Mouse (Mus musculus) forebrain, embryonic 16.5 days (tissue): Measurements from ENCODE around the gene Ptgir. TPM values are rescaled to one million over a fixed set of nuclear protein-coding genes. Genes with fewer than 3 reads are reported as not detected.
A peak's percentile ranks its signal among the peaks of the same experiment; 100 is the strongest.

Experiments used
- ATAC-seq: fragments of 200-750 bp; cut with Nextera tagmentation; 2 replicates; pipeline ENCODE4 v1.8.0; 2017; ENCODE audit warnings: mild to moderate bottlenecking, moderate library complexity
- H3K27ac ChIP-seq: fragments of 300-500 bp; sonication (generic); 2 replicates; pipeline ENCODE4 v1.5.1; 2014; ENCODE audit warnings: low read length, control low read depth
- H3K27me3 ChIP-seq: fragments of 300-500 bp; sonication (generic); replicated peaks from 2 replicates; pipeline ENCODE4 v1.6.1; 2014; ENCODE audit warnings: low read length; ENCODE audit not compliant: control insufficient read depth, insufficient read depth
- H3K36me3 ChIP-seq: fragments of 300-500 bp; sonication (generic); 2 replicates; pipeline ENCODE4 v1.6.1; 2014; ENCODE audit not compliant: control insufficient read depth, insufficient read depth
- H3K4me1 ChIP-seq: fragments of 300-500 bp; sonication (generic); replicated peaks from 2 replicates; pipeline ENCODE4 v1.6.1; 2014; ENCODE audit warnings: low read length; ENCODE audit not compliant: control insufficient read depth, insufficient read depth
- H3K4me2 ChIP-seq: fragments of 300-500 bp; sonication (generic); 2 replicates; pipeline ENCODE4 v1.6.1; 2014; ENCODE audit warnings: mild to moderate bottlenecking, low read length, control low read depth
- H3K4me3 ChIP-seq: fragments of 300-500 bp; sonication (generic); replicated peaks from 2 replicates; pipeline ENCODE4 v1.5.1; 2014; ENCODE audit warnings: mild to moderate bottlenecking, low read length, control low read depth
- H3K9ac ChIP-seq: fragments of 300-500 bp; sonication (generic); replicated peaks from 2 replicates; pipeline ENCODE4 v1.6.1; 2014; ENCODE audit warnings: low read depth, low read length, control low read depth
- H3K9me3 ChIP-seq: fragments of 300-500 bp; sonication (generic); 2 replicates; pipeline ENCODE4 v1.6.1; 2016; ENCODE audit warnings: low read length; ENCODE audit not compliant: control insufficient read depth
- WGBS: fragments of 180-500 bp; shearing (Covaris S2); extraction: QIAGEN DNeasy Blood & Tissue Kit; methylation state at CpG from one replicate; pipeline ENCODE4 v1.1.7; 2014; 5-methylcytosine and 5-hydroxymethylcytosine counted together
- polyA plus RNA-seq: library from polyadenylated mRNA; unstranded; fragments of >200 nt; fragmentation: Nextera tagmentation; extraction: Ambion mirVana; gene quantifications from 2 replicates; pipeline ENCODE4 v1.2.1, GENCODE M21; 2015

The Ptgir gene
- polyA plus RNA-seq, 1 experiment from 2014 or later, result 0.15 TPM

- WGBS, result under 1% methylated on average over 33 of the region's 33 CpGs
- H3K4me1 ChIP-seq, result peaks cover 28% of the 10 kb centered on the region
- no peaks in the 10 kb centered on the region for H3K9me3 ChIP-seq
- H3K36me3 ChIP-seq, result no peaks in the 10 kb centered on the region
- no peaks in the 10 kb centered on the region for H3K27me3 ChIP-seq
- H3K4me2 ChIP-seq, result peak overlapping the region; percentile 88
- H3K4me3 ChIP-seq, result peak overlapping the region; percentile 86
- peak overlapping the region; percentile 86 for H3K9ac ChIP-seq
- peak; percentile 95 for ATAC-seq
- peak overlapping the region; percentile 90 for H3K27ac ChIP-seq
These were observed 31.5 kb upstream of the Ptgir start for GRCm38 (mm10) chr7:16874756-16875309.

GRCm38 (mm10) chr7:16875310-16875325, 31.2 kb upstream of the Ptgir start, which contains the start of gene Dact3:
Gene Dact3, plus strand, starts transcription at chr7:16875317.
- Histone ChIP-seq H3K36me3 (no peaks in the 10 kb centered on the region), H3K27ac (peak within 1 kb of the TSS; percentile 90), H3K9me3 (no peaks in the 10 kb centered on the region), H3K4me3 (peak within 1 kb of the TSS; percentile 86), H3K4me2 (peak within 1 kb of the TSS; percentile 88), H3K27me3 (no peaks in the 10 kb centered on the region), H3K9ac (peak within 1 kb of the TSS; percentile 86), H3K4me1 (peaks cover 27% of the 10 kb centered on the region)
- WGBS, result 0% methylated on average over 1 of the region's 1 CpGs
- ATAC-seq, result no peak

GRCm38 (mm10) chr7:16875326-16875725, 31.0 kb upstream of the Ptgir start:
- ATAC-seq, result peak; percentile 49
- H3K9ac ChIP-seq, result peak overlapping the region; percentile 86
- H3K4me2 ChIP-seq, result peak overlapping the region; percentile 88
- H3K4me1 ChIP-seq, result peaks cover 29% of the 10 kb centered on the region
- H3K4me3 ChIP-seq, result peak overlapping the region; percentile 86
- peak overlapping the region; percentile 78 for H3K27ac ChIP-seq
- no peaks in the 10 kb centered on the region for H3K27me3 ChIP-seq
- H3K36me3 ChIP-seq, result no peaks in the 10 kb centered on the region
- no peaks in the 10 kb centered on the region for H3K9me3 ChIP-seq
- WGBS, result under 1% methylated on average over 36 of the region's 42 CpGs

DNA sequence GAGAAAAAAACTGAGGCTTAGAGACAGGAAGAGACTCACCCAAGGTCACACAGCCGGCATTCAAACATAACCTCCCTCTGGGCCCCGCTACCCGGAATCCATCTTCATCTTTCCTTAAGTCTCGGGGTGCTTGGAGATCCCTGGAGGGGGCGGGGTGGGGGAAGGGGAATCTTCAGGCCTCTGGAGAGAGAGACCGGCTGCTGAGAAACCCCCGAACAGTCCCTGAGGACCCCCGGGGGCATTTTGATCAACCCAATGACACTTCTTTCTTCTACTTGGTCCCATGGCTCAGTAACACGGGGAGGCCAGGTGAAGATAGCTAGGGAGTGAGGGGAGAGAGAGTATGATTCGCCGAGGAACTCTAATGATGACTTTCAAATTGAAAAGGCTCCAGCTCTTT, 30.3 kb upstream of the Ptgir start:
- Histone ChIP-seq H3K4me1 (peaks cover 30% of the 10 kb centered on the region), H3K27me3 (no peaks in the 10 kb centered on the region), H3K36me3 (no peaks in the 10 kb centered on the region), H3K4me2 (peak overlapping the region; percentile 88), H3K4me3 (peak overlapping the region; percentile 86), H3K9ac (peak overlapping the region; percentile 86), H3K27ac (no peak overlapping the region), H3K9me3 (no peaks in the 10 kb centered on the region)
- ATAC-seq, result no peak
- WGBS, result 11% methylated on average over 11 of the region's 11 CpGs

- peak overlapping the region; percentile 35 for H3K9ac ChIP-seq
- no peak for ATAC-seq
- H3K27me3 ChIP-seq, result no peaks in the 10 kb centered on the region
- H3K36me3 ChIP-seq, result no peaks in the 10 kb centered on the region
- H3K27ac ChIP-seq, result no peak overlapping the region
- peak overlapping the region; percentile 86 for H3K4me3 ChIP-seq
- H3K9me3 ChIP-seq, result no peaks in the 10 kb centered on the region
- peak overlapping the region; percentile 88 for H3K4me2 ChIP-seq
- H3K4me1 ChIP-seq, result peaks cover 30% of the 10 kb centered on the region
- WGBS, result 10% methylated on average over 13 of the region's 13 CpGs
These were observed 29.7 kb upstream of the Ptgir start for GRCm38 (mm10) chr7:16876608-16877007.

GRCm38 (mm10) chr7:16877717-16878116, 28.6 kb upstream of the Ptgir start:
- no peaks in the 10 kb centered on the region for H3K9me3 ChIP-seq
- H3K9ac ChIP-seq, result no peak overlapping the region
- no peak for ATAC-seq
- H3K27me3 ChIP-seq, result no peaks in the 10 kb centered on the region
- no peak overlapping the region for H3K4me2 ChIP-seq
- H3K36me3 ChIP-seq, result no peaks in the 10 kb centered on the region
- H3K4me3 ChIP-seq, result no peak overlapping the region
- H3K27ac ChIP-seq, result no peak overlapping the region
- 88% methylated on average over 3 of the region's 3 CpGs for WGBS
- peaks cover 27% of the 10 kb centered on the region for H3K4me1 ChIP-seq

GRCm38 (mm10) chr7:16879796-16880547, 26.3 kb upstream of the Ptgir start:
- H3K27ac ChIP-seq, result no peak overlapping the region
- no peak for ATAC-seq

DNA sequence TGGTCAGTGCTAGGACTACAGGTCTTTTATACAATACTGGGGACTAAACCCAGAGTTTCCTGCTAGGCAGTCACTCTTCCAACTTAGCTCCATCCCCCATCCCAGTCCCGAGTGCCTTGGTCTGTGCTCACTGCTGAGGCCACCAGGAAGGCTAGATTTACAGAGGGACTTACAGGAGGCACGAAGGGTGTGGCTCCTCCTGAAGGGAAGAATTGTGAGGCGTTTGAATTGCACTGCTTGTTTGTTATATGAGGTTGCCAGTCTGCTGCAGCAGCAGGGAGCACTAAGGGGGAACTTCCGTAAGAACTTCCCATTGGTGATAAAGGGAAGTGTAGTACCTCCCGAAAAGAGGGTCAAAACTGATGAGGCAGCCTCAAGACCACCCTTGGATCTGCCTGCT, 25.7 kb upstream of the Ptgir start:
- Histone ChIP-seq H3K4me1 (peaks cover 22% of the 10 kb centered on the region), H3K36me3 (peaks cover under 1% of the 10 kb centered on the region; the same call in 1 of the 2 replicates), H3K9ac (no peak overlapping the region), H3K4me3 (no peak overlapping the region), H3K27me3 (peaks cover 16% of the 10 kb centered on the region), H3K9me3 (peaks cover 4% of the 10 kb centered on the region), H3K4me2 (no peak overlapping the region), H3K27ac (no peak overlapping the region)
- ATAC-seq, result no peak
- 23% methylated on average over 5 of the region's 5 CpGs for WGBS

More at GRCm38 (mm10) chr7:16879796-16880547, 26.3 kb upstream of the Ptgir start:
- H3K36me3 ChIP-seq, result no peaks in the 10 kb centered on the region
- H3K4me1 ChIP-seq, result peaks cover 24% of the 10 kb centered on the region
- H3K9me3 ChIP-seq, result no peaks in the 10 kb centered on the region; the same call in 1 of the 2 replicates
- no peak overlapping the region for H3K4me2 ChIP-seq
- H3K9ac ChIP-seq, result 0 out of 2 replicates have a peak overlapping the region, but pooled peaks have one; percentile 18
- 23% methylated on average over 9 of the region's 9 CpGs for WGBS
- H3K27me3 ChIP-seq, result peaks cover 9% of the 10 kb centered on the region
- no peak overlapping the region for H3K4me3 ChIP-seq

DNA sequence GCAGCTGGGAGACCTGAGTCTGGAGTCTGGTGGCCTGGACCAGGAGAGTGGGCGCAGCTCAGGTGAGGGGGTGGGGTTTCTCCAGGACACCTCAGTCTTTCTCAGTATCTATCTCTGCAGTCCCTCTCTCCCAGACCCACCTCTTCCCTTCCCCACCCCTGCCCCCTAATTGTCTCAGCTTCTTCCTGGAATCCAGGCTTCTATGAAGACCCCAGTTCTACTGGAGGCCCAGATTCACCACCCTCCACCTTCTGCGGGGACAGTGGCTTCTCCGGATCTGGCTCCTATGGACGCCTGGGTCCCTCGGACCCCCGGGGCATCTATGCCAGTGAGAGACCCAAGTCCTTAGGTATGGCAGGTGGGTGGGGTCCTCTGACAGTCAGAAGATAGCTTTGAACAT, 23.1 kb upstream of the Ptgir start:
- Histone ChIP-seq H3K9ac (no peak overlapping the region), H3K9me3 (peaks cover 12% of the 10 kb centered on the region), H3K27ac (no peak overlapping the region), H3K36me3 (peaks cover 10% of the 10 kb centered on the region), H3K4me3 (no peak overlapping the region), H3K4me2 (no peak overlapping the region), H3K27me3 (peaks cover 21% of the 10 kb centered on the region), H3K4me1 (0 out of 2 replicates have a peak, but pooled peaks cover 5% of the 10 kb centered on the region)
- ATAC-seq, result no peak
- WGBS, result 94% methylated on average over 6 of the region's 6 CpGs
